Mouse (Mus musculus): Measurements from ENCODE around the gene Nkx6-2. TPM values are rescaled to one million over a fixed set of nuclear protein-coding genes. Genes with fewer than 3 reads are reported as not detected.

The Nkx6-2 gene
- polyA plus RNA-seq, 1 experiment from 2014 or later = 0.75 TPM

GRCm38 (mm10) chr7:139538541-139538940, 44.1 kb downstream of the Nkx6-2 start:
- Histone ChIP-seq H3K36me3 (no peaks in the 10 kb centered on the region), H3K9ac (replicated peaks) (no peak overlapping the region), H3K4me2 (replicated peaks) (no peak overlapping the region), H3K27me3 (peaks cover 30% of the 10 kb centered on the region), H3K27ac (replicated peaks) (no peak overlapping the region), H3K9me3 (no peaks in the 10 kb centered on the region), H3K4me3 (no peak overlapping the region), H3K4me1 (no peaks in the 10 kb centered on the region)
- ATAC-seq (replicated peaks) = no peak
- 77% methylated on average over 2 of the region's 2 CpGs for WGBS

- no peak overlapping the region for H3K9ac ChIP-seq (replicated peaks)
- H3K27me3 ChIP-seq = peaks cover 32% of the 10 kb centered on the region
- no peak for ATAC-seq (replicated peaks)
- no peaks in the 10 kb centered on the region for H3K4me1 ChIP-seq
- WGBS = 96% methylated on average over 9 of the region's 9 CpGs
- H3K9me3 ChIP-seq = no peaks in the 10 kb centered on the region
- H3K4me2 ChIP-seq (replicated peaks) = no peak overlapping the region
- H3K27ac ChIP-seq (replicated peaks) = no peak overlapping the region
- H3K36me3 ChIP-seq = no peaks in the 10 kb centered on the region
- no peak overlapping the region for H3K4me3 ChIP-seq
Observed at GRCm38 (mm10) chr7:139537831-139538230, 44.8 kb downstream of the Nkx6-2 start.

GRCm38 (mm10) chr7:139536831-139537230, 45.8 kb downstream of the Nkx6-2 start:
- Histone ChIP-seq H3K4me3 (no peak overlapping the region), H3K36me3 (no peaks in the 10 kb centered on the region)
- ATAC-seq (replicated peaks) = no peak

GRCm38 (mm10) chr7:139536331-139536730, 46.3 kb downstream of the Nkx6-2 start:
- H3K27me3 ChIP-seq = peaks cover 32% of the 10 kb centered on the region
- no peak overlapping the region for H3K4me3 ChIP-seq
- no peaks in the 10 kb centered on the region for H3K9me3 ChIP-seq
- no peak overlapping the region for H3K27ac ChIP-seq (replicated peaks)
- no peak overlapping the region for H3K9ac ChIP-seq (replicated peaks)
- H3K36me3 ChIP-seq = no peaks in the 10 kb centered on the region
- 81% methylated on average over 5 of the region's 5 CpGs for WGBS
- H3K4me2 ChIP-seq (replicated peaks) = no peak overlapping the region
- ATAC-seq (replicated peaks) = no peak
- H3K4me1 ChIP-seq = peaks cover under 1% of the 10 kb centered on the region; the same call in 1 of the 2 replicates

More at GRCm38 (mm10) chr7:139536831-139537230, 45.8 kb downstream of the Nkx6-2 start:
- no peaks in the 10 kb centered on the region for H3K4me1 ChIP-seq
- WGBS = 96% methylated on average over 2 of the region's 2 CpGs
- no peaks in the 10 kb centered on the region for H3K9me3 ChIP-seq
- no peak overlapping the region for H3K9ac ChIP-seq (replicated peaks)
- peaks cover 33% of the 10 kb centered on the region for H3K27me3 ChIP-seq
- no peak overlapping the region for H3K4me2 ChIP-seq (replicated peaks)
- H3K27ac ChIP-seq (replicated peaks) = no peak overlapping the region

GRCm38 (mm10) chr7:139531428-139531801, 51.2 kb downstream of the Nkx6-2 start:
- Histone ChIP-seq H3K4me2 (replicated peaks) (no peak overlapping the region), H3K9ac (replicated peaks) (no peak overlapping the region), H3K4me3 (no peak overlapping the region), H3K27me3 (peaks cover 38% of the 10 kb centered on the region), H3K9me3 (no peaks in the 10 kb centered on the region), H3K27ac (replicated peaks) (no peak overlapping the region), H3K4me1 (peaks cover 20% of the 10 kb centered on the region), H3K36me3 (no peaks in the 10 kb centered on the region; the same call in 1 of the 2 replicates)
- WGBS = 75% methylated on average over 4 of the region's 4 CpGs
- no peak for ATAC-seq (replicated peaks)

- no peak overlapping the region for H3K27ac ChIP-seq (replicated peaks)
- 27% methylated on average over 16 of the region's 16 CpGs for WGBS
- H3K4me3 ChIP-seq = no peak overlapping the region
- ATAC-seq (replicated peaks) = peak; percentile 76
- H3K36me3 ChIP-seq = no peaks in the 10 kb centered on the region; the same call in 1 of the 2 replicates
- no peak overlapping the region for H3K9ac ChIP-seq (replicated peaks)
- no peaks in the 10 kb centered on the region for H3K9me3 ChIP-seq
- peaks cover 38% of the 10 kb centered on the region for H3K27me3 ChIP-seq
- H3K4me2 ChIP-seq (replicated peaks) = no peak overlapping the region
- peaks cover 20% of the 10 kb centered on the region for H3K4me1 ChIP-seq
Observed at GRCm38 (mm10) chr7:139530591-139531427, 51.8 kb downstream of the Nkx6-2 start.

Other genes starting within 250 kb of the Nkx6-2 start
- 10.8 and 12.7 TPM in 2 replicates for gene Inpp5a, start 193.7 kb downstream of the Nkx6-2 start, polyA plus RNA-seq (2015; fragmentation: Nextera tagmentation; extraction: Ambion mirVana)
- 0.91 and 2.9 TPM in 2 replicates for gene Cfap46, start 101.0 kb upstream of the Nkx6-2 start, polyA plus RNA-seq (2015; fragmentation: Nextera tagmentation; extraction: Ambion mirVana)